Mouse (Mus musculus): Measurements from ENCODE around the gene Cadm3.

Cadm3 gene

DNA sequence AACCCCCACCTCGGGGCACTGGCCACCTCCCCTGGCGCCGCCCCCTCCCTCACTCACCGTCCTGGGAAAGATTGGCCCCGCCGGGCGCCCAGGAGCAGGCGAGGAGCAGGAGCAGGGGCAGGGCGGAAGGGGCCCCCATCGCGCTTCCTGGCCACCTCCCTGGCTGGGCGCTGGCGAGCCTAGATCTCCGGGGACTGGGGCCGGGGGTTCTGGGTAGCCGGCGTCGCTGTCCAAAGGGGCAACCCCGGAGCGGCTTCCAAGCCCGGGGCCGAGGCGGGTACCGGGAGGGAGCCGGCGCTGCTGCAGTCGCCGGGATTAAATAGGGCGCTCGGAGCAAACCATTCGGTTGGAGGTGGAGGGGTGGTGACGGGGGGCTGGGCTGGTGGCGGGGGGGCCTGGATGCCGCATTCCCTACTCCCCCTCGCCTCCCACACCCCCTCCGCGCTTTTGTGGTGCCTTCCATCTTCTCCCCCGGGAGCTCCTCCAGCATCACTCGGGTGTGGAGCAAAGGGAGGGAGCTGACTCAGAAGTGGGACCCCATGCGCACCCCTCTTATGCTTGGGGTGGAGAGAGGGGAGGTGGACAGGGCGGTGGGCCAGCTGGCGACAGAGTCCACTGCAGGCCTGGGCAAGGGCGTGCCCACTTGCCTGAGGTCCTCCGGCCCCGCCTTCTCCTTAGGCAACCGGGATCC is at the start of gene Cadm3:
TSS of gene Cadm3 (minus strand) at position 340 of the 691 bp plus-strand sequence.
- Histone ChIP-seq H3K4me3 (replicated peaks; ENCODE audit: low read length) (peak within 1 kb of the TSS; percentile 87), H3K4me1 (replicated peaks; ENCODE audit: low read depth, low read length) (peaks cover 24% of the 10 kb centered on the region), H3K27me3 (ENCODE audit: insufficient read depth, low read length) (peaks cover 78% of the 10 kb centered on the region), H3K9me3 (ENCODE audit: low read length) (no peaks in the 10 kb centered on the region), H3K36me3 (ENCODE audit: insufficient read depth, low read length) (no peaks in the 10 kb centered on the region)
- TF ChIP-seq NANOG (IDR thresholded peaks at IDR 0.05; ENCODE audit: borderline replicate concordance, low read length) (no peak), CTCF (conservative IDR thresholded peaks at IDR 0.05; ENCODE audit: low read length) (no peak), POU5F1 (IDR thresholded peaks at IDR 0.05; ENCODE audit: borderline replicate concordance, low read length) (no peak)

DNA sequence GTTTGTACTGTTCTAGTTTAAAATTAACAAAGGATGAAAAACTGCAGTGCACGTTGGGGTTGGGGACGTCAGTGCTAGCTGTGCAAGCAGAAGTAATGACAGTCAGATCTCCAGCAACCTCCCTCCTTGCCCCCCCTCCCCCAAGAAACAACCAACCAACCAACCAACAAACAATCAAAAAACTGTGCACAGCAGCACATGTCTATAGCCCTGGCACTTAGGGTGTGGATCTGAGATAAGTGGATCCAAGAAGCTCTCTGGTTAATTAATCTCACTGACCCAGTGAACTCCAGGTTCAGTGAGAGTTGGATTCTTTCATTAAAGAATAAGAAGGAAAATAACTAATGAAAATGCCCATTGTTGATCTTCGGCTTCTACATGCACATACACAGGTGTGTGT is 47.1 kb upstream of the Cadm3 start:
- H3K9me3 ChIP-seq (ENCODE audit: low read length) = no peaks in the 10 kb centered on the region
- TF ChIP-seq CTCF (conservative IDR thresholded peaks at IDR 0.05; ENCODE audit: low read length) (no peak), NANOG (IDR thresholded peaks at IDR 0.05; ENCODE audit: borderline replicate concordance, low read length) (no peak), POU5F1 (IDR thresholded peaks at IDR 0.05; ENCODE audit: borderline replicate concordance, low read length) (no peak)

DNA sequence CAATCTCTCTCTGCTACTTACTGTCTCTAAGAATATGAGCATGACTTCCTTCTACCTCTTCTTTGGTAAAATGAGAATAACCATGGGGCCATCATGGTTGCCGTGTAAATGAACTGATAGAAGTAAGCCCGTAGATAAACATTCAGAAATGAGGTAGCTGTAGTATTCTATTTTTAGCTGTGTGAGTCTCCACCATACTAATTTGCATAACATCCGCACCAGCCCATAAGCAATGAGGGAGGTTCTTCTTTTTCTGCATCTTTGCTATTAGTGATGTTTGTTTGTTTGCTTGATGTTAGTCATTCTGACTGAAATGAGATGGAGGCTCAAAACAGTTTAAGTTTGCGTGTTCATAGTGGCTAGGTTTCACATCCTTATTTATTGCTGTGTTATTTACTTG is 44.4 kb upstream of the Cadm3 start:
- Histone ChIP-seq H3K36me3 (ENCODE audit: insufficient read depth, low read length) (no peaks in the 10 kb centered on the region), H3K4me3 (replicated peaks; ENCODE audit: low read length) (no peak overlapping the region), H3K9me3 (ENCODE audit: low read length) (no peaks in the 10 kb centered on the region), H3K4me1 (replicated peaks; ENCODE audit: low read depth, low read length) (no peaks in the 10 kb centered on the region), H3K27me3 (ENCODE audit: insufficient read depth, low read length) (no peaks in the 10 kb centered on the region)
- TF ChIP-seq CTCF (conservative IDR thresholded peaks at IDR 0.05; ENCODE audit: low read length) (no peak), POU5F1 (IDR thresholded peaks at IDR 0.05; ENCODE audit: borderline replicate concordance, low read length) (no peak), NANOG (IDR thresholded peaks at IDR 0.05; ENCODE audit: borderline replicate concordance, low read length) (no peak)

More for the DNA sequence above, 47.1 kb upstream of the Cadm3 start:
- peaks cover 17% of the 10 kb centered on the region for H3K4me1 ChIP-seq (replicated peaks; ENCODE audit: low read depth, low read length)
- no peaks in the 10 kb centered on the region for H3K27me3 ChIP-seq (ENCODE audit: insufficient read depth, low read length)
- no peak overlapping the region for H3K4me3 ChIP-seq (replicated peaks; ENCODE audit: low read length)
- no peaks in the 10 kb centered on the region for H3K36me3 ChIP-seq (ENCODE audit: insufficient read depth, low read length)

DNA sequence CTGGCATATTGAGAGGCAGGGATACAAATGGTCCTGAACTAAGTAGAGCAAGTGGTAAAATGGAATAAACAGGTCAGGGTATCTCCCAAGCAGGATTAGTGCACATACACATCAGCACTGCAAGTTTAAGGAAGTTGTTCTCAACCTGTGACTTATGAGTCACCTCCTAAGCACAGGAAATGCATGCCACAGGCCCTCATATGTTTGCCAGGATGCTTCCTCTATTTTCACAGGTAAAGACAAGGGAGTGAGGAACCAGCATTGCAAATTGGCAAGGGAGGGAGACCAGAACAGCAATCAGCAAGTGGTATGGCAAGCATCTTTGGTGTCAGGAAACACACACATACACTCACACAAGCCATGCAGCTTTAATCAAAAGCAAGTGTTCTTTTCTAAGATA is 41.6 kb upstream of the Cadm3 start:
- H3K9me3 ChIP-seq (ENCODE audit: low read length) = no peaks in the 10 kb centered on the region
- H3K27me3 ChIP-seq (ENCODE audit: insufficient read depth, low read length) = no peaks in the 10 kb centered on the region
- TF ChIP-seq NANOG (IDR thresholded peaks at IDR 0.05; ENCODE audit: borderline replicate concordance, low read length) (no peak), POU5F1 (IDR thresholded peaks at IDR 0.05; ENCODE audit: borderline replicate concordance, low read length) (no peak), CTCF (conservative IDR thresholded peaks at IDR 0.05; ENCODE audit: low read length) (no peak)
- H3K4me3 ChIP-seq (replicated peaks; ENCODE audit: low read length) = no peak overlapping the region
- H3K36me3 ChIP-seq (ENCODE audit: insufficient read depth, low read length) = no peaks in the 10 kb centered on the region
- H3K4me1 ChIP-seq (replicated peaks; ENCODE audit: low read depth, low read length) = no peaks in the 10 kb centered on the region

DNA sequence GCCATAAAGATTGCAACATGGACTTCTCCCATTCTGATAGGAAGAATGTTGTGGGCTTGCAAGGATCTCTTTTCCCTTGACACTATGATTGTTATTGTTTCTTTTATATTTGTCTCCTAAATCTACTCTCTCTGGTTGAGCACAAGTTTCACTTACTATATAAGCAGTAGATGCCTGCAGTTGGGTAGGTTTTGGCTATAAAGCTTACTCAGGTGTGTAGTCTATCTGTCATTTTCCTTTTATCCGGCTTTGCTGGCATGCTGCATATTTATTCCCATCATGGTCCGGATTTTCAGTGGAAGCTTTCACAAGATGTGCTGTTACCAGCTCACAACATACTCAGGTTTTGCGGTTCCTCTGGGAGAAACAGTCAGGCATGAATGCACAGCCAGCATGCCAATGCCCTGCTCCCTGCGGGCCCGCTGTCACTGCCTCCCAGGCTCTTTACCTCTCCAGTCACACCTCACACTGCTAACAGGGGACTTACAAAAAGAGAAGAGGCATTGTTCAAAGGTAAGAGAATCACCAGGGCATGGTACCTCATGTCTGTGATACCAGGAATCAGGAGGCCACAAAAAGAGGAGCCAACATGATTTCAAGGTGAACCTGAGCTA is 37.3 kb upstream of the Cadm3 start:
- Histone ChIP-seq H3K4me1 (replicated peaks; ENCODE audit: low read depth, low read length) (peaks cover 6% of the 10 kb centered on the region; the same call in 1 of the 2 replicates), H3K4me3 (replicated peaks; ENCODE audit: low read length) (no peak overlapping the region), H3K27me3 (ENCODE audit: insufficient read depth, low read length) (no peaks in the 10 kb centered on the region), H3K9me3 (ENCODE audit: low read length) (no peaks in the 10 kb centered on the region), H3K36me3 (ENCODE audit: insufficient read depth, low read length) (no peaks in the 10 kb centered on the region)
- TF ChIP-seq CTCF (conservative IDR thresholded peaks at IDR 0.05; ENCODE audit: low read length) (no peak), NANOG (IDR thresholded peaks at IDR 0.05; ENCODE audit: borderline replicate concordance, low read length) (no peak), POU5F1 (IDR thresholded peaks at IDR 0.05; ENCODE audit: borderline replicate concordance, low read length) (no peak)

DNA sequence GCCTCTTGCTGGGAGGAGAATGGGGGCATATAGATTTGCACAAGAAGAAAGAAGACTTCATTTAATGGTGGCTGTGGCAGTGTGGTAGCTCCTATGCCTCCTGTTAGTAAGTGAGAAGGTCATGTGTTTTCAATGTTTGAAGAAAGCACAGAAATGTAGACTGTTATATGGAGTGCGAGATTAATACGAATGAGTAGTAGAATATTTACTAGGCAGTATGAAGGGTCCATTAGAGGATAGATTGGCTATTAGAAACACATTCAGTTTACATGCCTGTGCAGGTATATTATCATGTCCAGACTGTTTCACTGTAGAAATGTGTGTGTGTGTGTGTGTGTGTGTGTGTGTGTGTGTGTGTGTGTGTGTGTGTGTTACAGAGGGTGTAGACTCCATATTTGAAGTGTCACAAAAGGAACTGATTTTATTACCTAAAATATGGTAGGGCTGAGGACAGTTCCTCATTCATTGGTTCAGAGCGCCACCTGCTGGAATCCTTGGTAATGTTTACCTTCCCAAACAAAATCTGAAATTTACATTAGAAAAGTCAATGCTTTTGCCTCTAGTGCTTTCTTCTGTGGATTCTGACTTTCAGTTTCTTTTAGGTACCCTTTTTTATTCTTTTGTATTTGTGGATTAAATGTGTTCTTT is 31.0 kb upstream of the Cadm3 start:
- TF ChIP-seq CTCF (conservative IDR thresholded peaks at IDR 0.05; ENCODE audit: low read length) = peak; percentile 20; the same call in 1 of the 2 replicates
- no peak for TF ChIP-seq POU5F1 (IDR thresholded peaks at IDR 0.05; ENCODE audit: borderline replicate concordance, low read length)
- Histone ChIP-seq H3K27me3 (ENCODE audit: insufficient read depth, low read length) (no peaks in the 10 kb centered on the region), H3K36me3 (ENCODE audit: insufficient read depth, low read length) (no peaks in the 10 kb centered on the region), H3K4me3 (replicated peaks; ENCODE audit: low read length) (no peak overlapping the region), H3K9me3 (ENCODE audit: low read length) (no peaks in the 10 kb centered on the region), H3K4me1 (replicated peaks; ENCODE audit: low read depth, low read length) (peaks cover 6% of the 10 kb centered on the region; the same call in 1 of the 2 replicates)

DNA sequence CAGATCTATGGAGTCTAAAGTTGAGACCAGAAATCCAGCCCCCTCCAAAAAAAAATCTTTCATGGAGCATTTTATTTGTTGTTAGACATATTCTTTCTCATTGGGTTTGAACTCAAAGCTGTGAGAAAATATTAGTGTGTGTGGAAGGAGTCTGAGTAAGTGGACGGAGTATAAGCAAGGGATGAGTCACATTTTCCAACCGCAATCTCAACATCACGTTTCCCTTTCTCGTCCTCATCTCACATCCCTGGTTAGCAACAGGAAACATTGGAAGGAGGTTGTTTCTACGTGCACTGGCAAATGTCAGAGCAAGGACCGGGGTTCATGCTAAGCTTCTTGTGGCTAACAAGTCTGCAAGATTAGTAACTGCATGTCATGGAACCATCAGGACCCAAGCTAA is 24.3 kb upstream of the Cadm3 start:
- peaks cover 18% of the 10 kb centered on the region for H3K27me3 ChIP-seq (ENCODE audit: insufficient read depth, low read length)
- no peaks in the 10 kb centered on the region for H3K36me3 ChIP-seq (ENCODE audit: insufficient read depth, low read length)
- no peak overlapping the region for H3K4me3 ChIP-seq (replicated peaks; ENCODE audit: low read length)
- peaks cover 10% of the 10 kb centered on the region for H3K4me1 ChIP-seq (replicated peaks; ENCODE audit: low read depth, low read length)
- TF ChIP-seq NANOG (IDR thresholded peaks at IDR 0.05; ENCODE audit: borderline replicate concordance, low read length) (no peak), POU5F1 (IDR thresholded peaks at IDR 0.05; ENCODE audit: borderline replicate concordance, low read length) (no peak), CTCF (conservative IDR thresholded peaks at IDR 0.05; ENCODE audit: low read length) (no peak)
- no peaks in the 10 kb centered on the region for H3K9me3 ChIP-seq (ENCODE audit: low read length)

DNA sequence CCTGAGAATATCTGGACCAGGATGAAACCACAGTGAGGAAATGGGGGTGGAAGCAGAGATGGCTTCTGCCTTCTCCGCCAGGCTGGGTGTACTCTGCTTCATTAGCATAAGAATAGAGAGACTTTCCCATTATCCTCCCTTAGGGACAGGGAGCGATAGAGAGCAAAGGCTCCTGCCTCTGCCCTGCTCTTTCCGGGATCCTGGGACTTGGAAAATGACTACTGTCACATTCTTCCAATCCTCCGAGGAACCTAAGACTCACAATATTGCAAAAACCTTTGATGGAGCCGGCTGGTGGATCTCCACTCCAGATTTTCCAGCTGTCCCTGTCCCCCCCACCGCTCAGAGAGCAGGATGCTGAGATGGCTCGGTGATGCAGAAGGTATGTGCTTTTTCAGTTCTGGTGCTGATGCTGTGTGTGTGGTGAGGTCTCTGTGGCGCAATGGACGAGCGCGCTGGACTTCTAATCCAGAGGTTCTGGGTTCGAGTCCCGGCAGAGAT is 22.5 kb upstream of the Cadm3 start:
- H3K4me1 ChIP-seq (replicated peaks; ENCODE audit: low read depth, low read length) = peaks cover 10% of the 10 kb centered on the region
- no peaks in the 10 kb centered on the region for H3K36me3 ChIP-seq (ENCODE audit: insufficient read depth, low read length)
- TF ChIP-seq CTCF (conservative IDR thresholded peaks at IDR 0.05; ENCODE audit: low read length) = no peak
- TF ChIP-seq POU5F1 (IDR thresholded peaks at IDR 0.05; ENCODE audit: borderline replicate concordance, low read length) = peak; percentile 84
- no peak for TF ChIP-seq NANOG (IDR thresholded peaks at IDR 0.05; ENCODE audit: borderline replicate concordance, low read length)
- H3K27me3 ChIP-seq (ENCODE audit: insufficient read depth, low read length) = peaks cover 18% of the 10 kb centered on the region
- peak overlapping the region; percentile 35 for H3K4me3 ChIP-seq (replicated peaks; ENCODE audit: low read length)
- H3K9me3 ChIP-seq (ENCODE audit: low read length) = no peaks in the 10 kb centered on the region

Measured in E14TG2a.4 (cell line).